Mouse (Mus musculus) thymus, postnatal 4 days (tissue): ENCODE data around the gene Sema3b.
A peak's percentile ranks its signal among the peaks of the same experiment; 100 is the strongest.

ENCODE experiments used
- DNase-seq: peaks from one replicate; pipeline ENCODE4 v3.0.0; 2021

Gene Sema3b

DNA sequence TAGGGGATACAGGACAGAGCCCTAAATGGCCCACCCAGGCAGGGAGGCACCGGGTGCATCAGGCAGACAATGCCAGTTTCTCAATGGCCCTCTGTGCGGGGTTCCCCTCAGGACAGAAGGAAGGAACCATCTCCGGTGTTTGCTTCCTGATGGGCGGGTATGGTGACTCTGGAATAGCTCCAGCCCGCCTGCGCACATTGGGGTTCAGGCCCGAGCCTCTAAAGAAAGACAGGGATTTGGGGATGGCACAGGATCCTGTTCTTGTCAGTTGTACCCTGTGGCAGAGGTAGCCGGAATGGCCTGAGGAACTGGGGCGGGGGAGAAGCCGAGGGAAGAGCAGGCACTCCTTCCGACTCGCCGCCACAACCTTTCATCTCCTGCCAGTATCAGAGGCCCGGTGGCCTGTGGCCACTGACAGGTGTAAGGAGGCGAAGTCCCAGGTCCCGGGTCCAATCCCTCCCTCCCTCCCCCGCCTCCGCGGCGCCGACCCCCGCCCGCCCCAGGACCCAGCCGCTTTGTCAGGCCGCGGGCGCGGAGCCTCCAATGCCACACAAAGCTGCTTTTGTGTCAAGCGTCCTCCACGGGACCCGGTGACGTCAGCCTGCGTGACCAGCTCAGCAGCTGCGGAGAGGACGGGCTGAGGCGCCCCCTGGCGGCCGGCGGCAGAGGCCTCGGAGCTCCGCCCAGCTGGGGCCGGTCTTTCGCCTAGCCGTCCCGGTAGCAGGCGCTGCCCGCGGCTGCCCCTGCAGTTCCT lies 3.3 kb upstream of the Sema3b start:
- DNase-seq = peak; percentile 99

DNA sequence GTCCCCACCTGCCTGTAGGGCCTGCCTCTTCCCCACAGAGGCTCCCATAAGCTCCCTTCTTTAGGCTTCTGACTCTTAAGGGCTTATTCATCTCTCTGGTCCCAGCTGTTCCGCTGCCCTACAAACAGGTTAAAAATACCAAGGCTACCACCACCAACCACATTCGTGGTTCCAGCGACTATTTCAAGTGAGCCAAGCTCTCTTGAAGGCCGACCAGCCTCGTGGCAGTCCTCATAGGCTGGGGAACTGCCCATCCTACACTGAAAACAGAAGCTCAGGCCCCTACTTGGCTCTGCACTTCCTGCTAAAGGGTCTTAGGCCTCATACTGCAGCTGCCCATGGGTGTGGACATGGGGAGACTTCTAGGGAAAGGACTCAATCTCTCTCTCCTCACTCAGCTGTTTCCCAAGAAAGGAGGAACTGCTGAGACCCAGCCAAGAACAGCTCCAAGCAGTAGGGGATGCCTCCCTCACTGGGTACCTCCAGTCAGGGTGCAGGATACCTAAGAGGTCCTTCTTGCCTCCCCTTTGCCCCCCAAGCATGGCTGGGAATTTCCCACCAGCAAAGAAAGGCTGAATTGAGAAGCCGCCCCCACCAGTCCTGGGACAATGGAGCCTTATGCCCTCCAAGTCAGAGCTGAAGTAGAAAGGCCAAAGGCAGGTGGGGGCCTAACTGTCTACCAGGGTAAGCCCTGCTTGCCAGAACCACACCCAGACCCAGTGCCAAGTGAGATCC lies 2.6 kb upstream of the Sema3b start:
- no peak for DNase-seq

DNA sequence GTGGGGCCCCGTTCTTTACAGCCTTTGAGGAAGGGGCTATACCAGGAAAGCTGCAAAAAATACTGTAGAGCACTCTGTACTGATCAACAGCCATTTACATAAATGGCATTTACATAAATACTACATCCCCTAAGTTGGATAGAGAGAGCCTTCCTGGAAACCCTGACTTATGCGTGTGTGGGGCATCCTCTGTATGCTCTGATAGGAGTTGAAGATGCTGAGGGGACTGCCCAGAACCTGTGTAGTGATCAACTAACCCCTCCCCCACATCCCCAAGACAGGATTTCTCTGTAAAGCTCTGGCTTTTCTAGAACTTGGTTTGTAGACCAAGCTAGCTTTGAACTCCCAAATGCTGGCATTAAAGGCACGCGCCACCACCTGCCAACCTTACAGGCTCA lies 403 bp upstream of the Sema3b start:
- no peak for DNase-seq

DNA sequence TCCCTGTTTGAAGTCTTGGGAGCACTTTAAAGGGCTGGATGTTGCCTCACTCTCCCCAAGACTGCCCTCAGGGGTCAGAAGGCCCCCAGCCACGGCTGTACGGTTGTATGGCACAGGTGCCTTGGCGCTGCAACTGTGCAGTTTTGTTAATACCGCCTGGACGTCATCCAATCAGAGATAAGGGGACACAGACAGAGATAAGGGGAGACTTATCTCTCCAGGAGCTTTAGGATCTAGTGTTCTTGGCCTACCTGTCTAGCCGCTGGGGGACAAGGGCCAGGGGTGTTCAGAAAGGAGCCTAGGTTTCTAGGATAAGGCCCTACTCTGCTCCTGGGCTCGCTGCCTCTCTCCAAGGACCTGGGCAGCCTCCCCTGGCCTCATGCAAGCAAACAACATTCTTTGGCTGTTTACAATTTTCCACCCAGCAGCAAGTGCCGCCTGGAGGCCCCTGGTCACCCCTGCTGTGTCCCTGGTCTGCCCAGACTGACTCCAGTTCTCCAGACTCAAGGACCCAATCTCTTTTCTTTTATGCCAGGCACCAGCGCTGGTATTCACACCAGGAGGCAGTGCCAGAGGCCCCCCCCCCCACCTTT lies 1.3 kb downstream of the Sema3b start:
- no peak for DNase-seq

GRCm38 (mm10) chr9:107607036-107607435 lies 2.0 kb downstream of the Sema3b start:
- DNase-seq = no peak

GRCm38 (mm10) chr9:107606591-107606990 lies 2.4 kb downstream of the Sema3b start:
- DNase-seq = no peak

- DNase-seq = no peak
These were observed 3.9 kb downstream of the Sema3b start for GRCm38 (mm10) chr9:107605041-107605661.

DNA sequence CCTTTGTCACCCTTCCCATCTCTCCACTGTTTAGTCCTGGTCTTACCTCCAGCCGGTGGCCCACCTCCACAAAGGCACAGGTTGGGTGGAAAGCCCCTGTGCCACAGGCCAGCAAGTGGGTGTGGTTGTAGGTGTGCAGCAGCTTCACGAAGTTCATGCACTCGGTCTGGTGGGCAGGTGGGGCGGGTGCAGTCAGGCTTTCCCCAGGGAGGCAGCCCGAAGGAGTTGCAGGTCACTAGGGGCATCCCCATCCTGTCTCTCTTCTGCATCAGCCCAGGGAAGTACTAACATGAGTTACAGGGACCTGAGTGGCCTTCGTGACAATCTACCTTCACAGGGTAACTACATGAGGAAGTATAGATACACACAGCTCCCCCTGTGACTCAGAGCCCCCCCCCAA lies 5.8 kb downstream of the Sema3b start:
- DNase-seq = no peak

DNA sequence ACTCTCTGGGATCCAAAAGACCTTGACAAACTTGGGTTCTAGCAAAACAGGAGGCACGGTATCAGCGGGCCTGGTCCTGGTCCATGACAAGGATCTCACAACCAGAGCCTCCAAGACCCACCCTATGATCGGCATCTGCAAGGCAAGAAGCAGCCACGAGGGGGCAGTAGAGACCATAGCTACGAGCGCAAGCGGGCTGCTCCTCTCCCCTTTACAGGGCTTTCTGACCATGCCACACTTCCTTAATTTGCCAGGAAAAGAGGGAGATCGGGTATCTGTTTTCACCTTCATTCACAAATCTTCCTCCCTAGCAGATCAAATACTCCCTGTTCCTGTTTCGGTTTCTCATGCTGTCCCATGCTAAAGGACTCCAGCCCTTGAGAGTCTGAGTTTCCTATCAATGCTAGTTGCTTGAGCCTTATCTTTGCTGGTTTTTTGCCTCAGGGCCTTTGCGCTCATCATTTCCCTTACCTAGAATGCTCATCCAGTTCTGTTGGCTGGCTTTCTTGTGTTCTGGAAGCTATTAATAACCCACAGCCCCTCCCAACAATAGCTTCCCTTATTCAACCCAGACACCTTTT lies 6.9 kb downstream of the Sema3b start:
- peak; percentile 97 for DNase-seq

DNA sequence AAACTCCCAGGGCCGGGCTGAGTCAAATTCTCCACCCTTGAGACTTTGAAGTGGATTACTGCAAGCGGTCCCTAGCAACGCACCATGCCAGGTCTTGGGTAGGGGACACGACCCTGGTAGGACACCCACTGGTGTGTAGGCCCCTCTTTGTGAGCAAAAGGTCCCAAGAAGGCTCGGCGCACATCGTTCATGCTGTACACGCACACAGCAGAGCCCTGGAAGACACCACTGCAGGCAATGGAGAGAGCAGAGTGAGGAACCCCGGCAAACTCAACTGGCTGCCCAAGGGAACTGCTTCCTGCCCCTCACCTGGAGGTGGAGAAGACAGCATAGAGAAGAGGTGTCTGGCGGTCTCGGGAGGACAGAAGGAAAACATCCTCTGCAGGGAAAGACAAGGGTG lies 7.8 kb downstream of the Sema3b start:
- peak; percentile 29 for DNase-seq

DNA sequence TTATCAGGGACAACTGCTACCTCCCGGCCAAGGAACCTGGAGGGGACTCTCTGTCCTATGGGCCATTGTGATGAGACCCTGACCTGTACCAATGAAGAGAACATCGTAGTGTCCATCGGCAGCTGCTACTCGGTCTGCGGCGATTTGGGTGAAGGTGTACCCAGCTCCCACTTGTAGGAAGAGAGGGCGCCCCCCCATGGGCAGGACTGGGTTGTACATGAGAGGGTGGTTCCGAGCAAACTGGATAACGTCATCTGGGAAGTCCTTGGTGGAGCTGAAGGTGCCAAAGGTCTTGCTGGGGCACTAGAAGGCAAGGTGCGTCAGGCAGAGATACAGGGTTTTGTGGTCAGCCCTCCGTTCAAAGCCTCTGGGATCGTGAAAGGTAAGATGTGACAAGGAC lies 8.3 kb downstream of the Sema3b start:
- DNase-seq = peak; percentile 66

- peak; percentile 51 for DNase-seq
These were observed 9.2 kb downstream of the Sema3b start for GRCm38 (mm10) chr9:107599842-107600241.

DNA sequence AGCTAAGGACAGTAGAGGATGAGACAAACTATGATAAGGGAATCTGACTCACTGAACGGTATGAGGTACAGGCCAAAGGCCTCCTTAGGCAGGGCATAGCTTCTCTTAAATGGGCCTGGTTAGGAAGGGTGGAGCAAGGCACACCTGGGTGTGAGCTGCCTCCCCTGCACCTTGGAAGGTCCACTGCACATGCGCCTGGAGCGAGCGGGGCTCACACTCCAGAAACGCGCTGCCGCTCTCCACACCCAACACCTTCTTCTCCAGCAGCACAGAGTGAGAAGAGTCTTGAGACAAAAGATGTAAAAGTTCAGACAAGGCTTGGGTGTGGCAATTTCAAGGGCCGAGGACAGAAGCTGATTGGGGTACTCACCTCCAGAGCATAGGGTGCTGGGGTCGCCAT lies 9.6 kb downstream of the Sema3b start:
- DNase-seq = no peak

DNA sequence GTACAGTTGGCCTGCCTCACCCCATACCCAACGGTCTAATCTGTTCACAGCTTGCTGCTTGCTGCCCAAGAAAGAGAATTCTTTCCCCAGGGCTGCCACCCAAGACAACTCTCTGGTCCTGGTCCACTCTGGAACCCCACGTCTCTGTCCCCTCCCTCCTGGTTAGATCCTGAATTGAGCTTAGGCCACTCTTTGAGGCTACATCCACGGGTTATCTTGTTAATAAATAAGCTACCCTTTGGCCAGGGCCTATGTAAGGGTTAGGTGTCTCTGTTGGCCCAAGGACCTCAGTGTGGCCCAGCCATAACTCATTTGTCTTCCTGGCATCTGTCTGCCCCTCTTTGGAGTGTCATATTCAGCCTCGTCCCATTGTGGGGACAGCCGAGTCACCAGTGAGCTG lies 10.6 kb downstream of the Sema3b start:
- no peak for DNase-seq

GRCm38 (mm10) chr9:107596619-107597569 lies 12.1 kb downstream of the Sema3b start:
- DNase-seq = no peak

- DNase-seq = no peak
These were observed 14.6 kb downstream of the Sema3b start for GRCm38 (mm10) chr9:107594281-107595062.

GRCm38 (mm10) chr9:107593101-107593976 lies 15.7 kb downstream of the Sema3b start:
- DNase-seq = no peak

DNA sequence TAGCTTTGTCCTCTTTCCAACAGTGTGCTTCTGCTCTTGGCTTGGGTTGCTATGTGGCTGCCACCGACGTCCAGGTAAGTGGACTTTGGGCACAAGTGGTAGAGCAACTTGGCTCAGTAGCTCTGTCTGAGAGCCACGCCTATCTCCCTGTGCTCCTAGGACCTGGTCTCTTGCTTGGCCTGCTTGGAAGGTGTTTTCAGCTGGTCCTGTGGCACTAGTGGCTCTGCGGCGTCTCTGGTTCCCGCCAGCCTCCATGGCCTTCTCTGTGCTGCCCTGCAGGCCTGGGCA lies 18.3 kb downstream of the Sema3b start:
- DNase-seq = no peak

- DNase-seq = no peak
These were observed 18.8 kb downstream of the Sema3b start for GRCm38 (mm10) chr9:107590058-107590772.
